Mouse (Mus musculus) cerebellum, postnatal 14 days (tissue): ENCODE results near the gene Gm10097.

Source experiments
- DNase-seq, 2 experiments: peaks; one replicate each; pipeline ENCODE4 v3.0.0; 2021; ENCODE audit warnings: mixed read lengths in 2 of 2

Gene Gm10097

DNA sequence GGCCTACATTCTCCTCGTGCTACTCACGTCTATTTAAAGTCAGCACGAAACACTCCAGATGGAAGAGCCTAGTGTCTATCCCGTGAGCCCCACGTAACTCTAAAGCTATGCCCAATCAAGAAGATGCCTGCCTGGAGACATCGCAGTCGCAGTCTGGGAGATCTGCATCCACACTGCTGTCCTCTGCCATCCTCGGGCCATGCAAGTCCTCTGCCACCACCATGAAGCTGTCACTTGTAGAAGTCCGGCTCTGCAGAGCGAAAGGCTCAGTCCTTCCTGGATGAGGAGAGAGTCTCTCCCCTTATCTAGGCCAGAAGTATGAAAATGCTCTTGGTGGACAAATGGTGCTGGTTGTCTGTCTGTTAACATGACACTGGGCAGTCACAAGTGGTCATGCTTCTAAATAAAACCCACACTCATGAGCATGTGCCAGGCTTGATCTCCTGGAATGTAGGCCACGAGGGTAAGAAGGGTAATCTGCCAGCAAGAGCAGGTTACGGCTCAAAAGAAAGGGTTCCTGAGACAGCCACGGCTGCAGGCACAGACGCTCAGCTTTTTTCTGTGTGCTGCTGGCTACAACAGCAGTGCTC lies at the start of gene Gm10097:
TSS of gene Gm10097 (plus strand) at position 517 of the 590 bp plus-strand sequence.
- DNase-seq: peak in 1 of 2 experiments; percentile 33

DNA sequence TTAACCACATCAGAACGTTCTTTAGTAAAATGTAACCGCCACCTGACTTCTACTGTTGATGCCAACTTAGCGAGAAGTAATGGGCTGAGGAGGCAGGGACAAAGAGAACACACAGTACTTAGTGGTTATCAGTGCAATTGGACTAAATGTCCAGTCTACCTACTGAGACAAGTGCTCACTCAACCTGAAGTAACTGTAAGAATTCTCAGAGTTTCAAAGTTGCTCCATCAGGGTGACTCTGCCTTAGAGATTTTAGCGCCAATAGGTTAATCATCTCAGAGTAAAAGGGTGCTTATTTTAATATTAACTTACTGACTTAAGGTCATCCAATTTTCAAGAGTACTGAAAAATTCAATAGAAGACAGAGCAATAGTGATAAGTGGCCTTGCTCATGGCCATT lies 43.1 kb upstream of the Gm10097 start:
- DNase-seq: no peak

DNA sequence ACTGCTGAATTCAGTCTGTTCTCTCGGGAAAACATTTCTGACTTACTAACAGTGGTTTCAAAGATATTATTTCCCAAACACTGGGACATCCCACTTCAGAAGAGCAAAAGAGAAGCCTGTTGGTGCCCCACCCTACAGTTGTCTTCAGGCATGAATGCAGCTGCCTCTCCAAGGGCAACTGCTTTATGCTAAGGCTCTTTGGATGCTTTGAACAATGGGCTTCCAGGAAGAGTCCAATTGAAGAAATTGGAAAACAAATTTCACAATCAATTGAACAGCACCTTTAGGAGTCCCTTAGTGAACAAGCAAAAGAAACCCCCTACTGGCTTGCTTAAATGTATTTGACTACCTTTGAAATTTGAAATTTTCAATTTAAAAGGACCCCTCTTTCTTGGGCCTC lies 41.8 kb upstream of the Gm10097 start:
- DNase-seq: no peak

DNA sequence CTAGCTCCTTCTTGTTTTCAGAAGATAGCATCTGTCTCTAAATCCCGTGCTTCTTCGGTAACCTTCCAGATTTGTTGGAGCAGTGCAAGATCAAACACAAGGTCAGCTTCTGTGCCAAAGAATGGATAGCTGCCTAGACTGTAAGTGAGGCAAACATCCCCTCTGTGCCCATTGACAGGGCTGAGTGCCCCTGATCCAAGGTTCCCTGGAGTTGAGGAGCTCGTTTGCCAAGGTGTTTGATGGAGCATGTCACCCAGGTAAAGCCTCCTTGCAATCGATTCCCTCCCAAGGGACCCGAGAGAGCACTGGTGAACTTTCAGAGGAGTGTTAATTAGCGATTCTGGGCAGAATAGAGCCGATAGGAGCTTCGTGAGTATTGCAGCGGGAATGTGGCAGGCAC lies 40.7 kb upstream of the Gm10097 start:
- no peak for DNase-seq

DNA sequence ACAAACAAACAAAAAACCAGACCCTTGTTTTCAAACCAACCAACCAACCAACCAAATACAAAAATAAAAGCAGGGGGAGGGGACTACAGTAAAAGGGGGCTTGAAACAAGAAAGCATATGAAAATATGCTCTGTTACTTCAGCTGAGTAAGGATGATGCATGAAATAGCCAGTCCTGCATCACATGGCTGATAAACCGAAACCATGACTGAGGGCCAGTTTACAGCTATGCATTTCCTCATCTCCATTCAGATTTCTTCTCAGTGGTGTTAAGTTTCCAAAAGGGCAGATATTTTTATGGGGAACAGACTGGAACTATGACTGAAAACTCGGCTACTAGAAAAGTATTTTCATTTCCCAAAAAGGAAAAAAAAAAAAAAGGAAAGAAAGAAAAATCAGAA lies 39.8 kb upstream of the Gm10097 start:
- DNase-seq: no peak

DNA sequence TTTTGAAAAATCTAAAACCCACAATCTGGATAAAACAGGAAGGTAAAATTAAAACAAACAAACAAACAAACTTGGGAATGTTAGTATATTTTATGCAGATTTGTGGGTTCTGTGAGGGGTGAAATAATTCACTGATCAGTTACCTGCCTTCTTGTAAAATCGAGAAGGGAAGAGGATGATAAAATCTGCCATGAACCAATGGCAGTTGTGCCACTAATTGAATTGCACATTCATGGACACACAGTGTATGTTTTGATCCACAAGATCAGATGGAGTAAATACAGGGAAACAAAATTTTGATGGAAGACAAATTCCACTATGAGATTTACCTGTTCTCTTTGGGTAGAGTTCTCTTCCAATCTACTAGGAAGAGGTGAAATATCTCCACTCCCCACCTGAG lies 39.1 kb upstream of the Gm10097 start:
- no peak for DNase-seq

DNA sequence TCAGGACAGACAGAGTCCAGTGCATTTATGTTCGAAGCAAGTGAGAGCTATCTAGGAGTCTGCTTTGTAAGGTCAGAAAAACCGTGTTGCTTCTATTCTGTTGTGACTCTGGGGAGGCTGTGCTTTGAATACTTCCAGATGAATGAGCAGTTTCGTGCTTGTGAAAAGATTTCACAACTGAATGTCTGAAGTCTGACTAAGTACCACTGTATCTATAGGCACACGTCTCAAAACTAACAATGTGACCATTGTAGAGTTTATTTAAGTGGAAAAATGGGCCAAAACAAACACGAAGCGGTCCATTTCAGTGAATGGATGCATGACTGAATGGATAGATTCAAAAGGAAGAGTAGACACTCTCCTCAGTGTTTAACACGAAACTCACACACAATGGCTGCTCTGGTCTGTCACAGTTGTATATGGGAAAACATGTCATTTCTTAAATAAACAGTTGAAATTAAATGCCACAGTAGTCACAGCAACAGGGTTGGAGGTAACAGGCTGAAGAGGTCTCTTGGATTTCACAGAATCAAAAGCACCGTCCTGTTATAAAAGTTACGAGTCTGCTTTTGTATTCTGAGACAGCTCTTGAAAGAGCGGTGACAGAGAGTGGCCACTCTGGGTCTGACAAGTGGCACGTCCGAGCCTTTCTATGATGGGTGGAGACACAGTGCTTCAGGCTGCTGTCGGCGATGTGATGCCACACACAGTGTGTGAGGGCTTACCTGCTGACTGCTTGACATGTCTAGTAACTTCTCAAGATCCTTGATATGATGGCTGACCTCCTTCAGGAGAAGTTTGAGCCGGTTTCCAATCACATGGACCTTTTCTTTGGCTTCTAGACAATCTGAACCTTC lies 36.6 kb upstream of the Gm10097 start:
- DNase-seq: no peak

DNA sequence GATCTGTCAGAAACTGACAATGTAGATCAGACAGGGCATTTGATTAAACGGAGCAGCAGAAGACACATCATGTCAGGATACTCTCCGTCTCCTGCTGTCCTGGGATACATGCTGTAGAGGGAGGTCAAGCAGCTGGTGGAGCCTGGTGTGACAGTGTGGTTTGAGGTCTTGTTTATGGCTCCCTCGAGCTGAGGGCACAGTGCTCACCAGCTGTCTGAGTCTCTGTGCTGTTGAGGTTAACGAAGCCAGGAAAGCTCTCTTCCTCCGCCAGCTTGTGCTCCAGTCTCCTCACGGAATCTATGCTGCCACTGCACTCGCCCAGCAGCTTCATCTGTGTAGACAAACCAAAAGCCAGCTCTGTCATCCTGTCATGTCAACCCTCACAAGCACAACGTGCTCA lies 27.7 kb upstream of the Gm10097 start:
- no peak for DNase-seq

DNA sequence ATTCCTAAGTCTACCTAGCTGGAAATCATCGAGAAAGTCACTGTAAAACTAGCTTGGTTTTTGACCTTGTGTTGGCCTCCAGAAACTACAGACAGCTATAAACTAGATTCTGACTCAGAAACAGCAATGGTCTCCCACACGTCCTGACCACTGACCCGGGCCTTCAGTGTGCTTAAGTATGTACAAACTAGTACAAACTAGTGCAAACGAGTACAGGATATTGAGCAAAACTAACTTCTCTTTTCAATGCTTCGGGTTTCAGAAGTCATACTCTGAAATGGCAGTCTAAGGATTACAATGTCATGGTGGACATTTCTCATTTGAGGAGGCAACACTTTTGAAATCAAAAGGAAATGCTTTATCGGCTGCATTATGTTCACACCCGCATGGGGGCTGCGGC lies 24.5 kb upstream of the Gm10097 start:
- DNase-seq: no peak

DNA sequence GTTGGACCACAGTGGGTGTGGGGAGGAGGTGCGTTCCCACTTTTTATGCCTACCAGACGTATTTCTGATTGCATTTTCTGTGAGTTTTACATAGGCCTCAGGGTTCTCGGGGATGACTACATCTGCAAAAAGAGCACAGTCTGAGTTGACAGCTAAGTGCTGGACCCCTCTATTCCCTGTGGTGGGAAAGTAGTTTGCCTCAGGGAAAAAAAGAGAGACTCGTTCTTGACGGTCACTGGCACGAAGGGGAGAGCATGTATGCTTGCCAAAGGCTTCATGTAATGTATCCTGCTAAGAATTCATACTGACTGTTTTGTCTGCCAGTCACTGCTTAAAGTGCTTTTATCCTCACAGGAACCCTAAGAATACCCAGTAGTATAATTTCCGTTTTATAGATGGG lies 23.8 kb upstream of the Gm10097 start:
- DNase-seq: no peak

DNA sequence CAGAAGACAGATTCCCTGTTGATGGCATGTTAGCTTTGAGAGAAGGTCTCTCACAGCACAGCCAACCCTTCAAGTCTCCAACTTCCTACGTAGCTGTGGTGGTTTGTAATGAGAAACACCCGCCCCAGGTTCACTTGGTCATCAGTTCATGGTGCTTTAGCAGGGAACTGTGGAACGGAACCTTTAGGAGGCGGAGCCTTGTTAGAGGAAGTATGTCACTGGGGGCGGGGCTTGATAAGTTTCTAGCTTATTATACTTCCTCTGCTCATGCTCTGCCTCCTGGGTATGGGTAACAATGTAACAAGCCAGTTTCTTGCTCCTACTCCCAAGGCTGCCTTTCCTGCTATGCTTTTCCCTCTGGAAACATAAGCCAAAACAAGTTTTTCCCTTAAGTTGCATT lies 23.3 kb upstream of the Gm10097 start:
- no peak for DNase-seq

DNA sequence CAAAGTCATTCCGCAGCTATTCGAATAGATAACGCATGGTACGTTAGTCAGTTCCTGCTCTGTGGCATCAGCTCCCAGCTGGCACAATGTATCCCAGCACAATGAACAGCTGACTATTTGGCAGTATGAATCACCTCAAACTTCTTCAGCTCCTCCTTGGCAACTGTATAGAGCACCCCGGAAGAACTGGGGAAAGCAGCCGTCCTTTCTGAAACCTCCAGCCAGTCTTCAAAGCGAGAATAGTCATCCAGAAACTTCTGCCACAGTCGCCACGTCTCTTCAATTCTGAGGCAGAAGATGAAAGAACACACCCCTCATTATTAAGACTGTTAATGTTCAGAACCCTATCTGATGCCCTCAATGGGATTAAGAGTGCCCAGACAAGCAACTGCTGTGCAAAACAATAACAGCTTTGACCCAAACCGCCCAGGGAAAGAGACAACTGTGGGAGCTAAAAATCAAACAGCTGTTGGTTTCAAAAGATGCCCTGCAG lies 12.7 kb upstream of the Gm10097 start:
- DNase-seq: no peak

DNA sequence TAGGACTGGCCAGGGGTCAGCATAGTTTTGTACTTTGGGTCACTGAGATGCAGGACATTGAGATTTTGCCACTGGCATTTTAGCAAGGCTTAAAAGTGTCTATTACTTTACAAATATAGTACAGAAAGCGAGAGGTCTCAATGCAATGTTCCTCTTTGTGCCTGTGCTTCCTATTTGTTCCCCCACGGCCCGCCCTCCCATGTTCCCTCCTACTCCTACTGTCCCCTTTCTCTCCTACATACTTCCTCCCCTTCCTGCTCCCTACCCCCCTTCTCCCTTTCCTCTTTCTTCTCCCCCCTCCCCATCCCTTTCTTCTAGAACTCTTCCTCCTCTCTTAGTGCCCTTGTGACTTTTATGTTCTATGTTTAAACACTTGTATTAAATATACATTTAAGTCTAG lies 12.1 kb upstream of the Gm10097 start:
- no peak for DNase-seq

DNA sequence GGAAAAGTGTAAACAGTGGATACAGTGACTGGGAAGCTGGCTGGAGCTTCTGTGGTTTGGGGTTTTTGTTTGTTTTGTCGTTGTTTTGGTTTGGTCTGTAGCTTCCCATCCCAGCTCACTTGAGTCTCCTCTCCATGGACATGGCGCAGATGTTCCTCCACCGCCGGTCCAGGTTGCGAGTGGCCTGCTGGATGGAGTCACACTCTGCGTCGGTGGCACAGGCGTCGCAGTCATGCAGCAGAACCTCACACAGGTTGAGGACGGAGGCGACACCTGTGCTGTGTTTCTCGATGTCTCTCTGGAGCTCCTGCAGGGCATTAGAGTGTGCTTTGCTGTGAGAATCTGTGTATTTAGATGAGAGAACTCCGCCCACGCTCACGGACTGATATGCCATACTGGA lies 11.3 kb upstream of the Gm10097 start:
- DNase-seq: no peak

DNA sequence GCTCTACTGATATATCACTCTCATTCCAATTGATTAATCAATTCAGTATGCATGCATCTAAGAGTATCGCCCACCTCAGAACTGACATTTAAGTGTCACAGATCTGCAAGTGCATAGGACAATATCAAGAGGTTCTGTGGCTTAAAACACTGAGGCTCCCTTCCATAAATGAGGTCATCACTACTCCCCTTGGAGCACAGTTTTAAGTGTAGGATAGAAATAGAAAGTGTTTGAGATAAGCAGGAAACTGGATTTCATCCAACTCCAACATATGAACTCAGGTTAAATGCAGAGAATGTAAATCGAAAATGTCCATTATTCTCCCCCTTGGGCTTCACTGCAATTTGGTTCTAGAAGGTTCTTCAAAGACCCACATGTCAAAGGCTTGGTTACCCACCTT lies 10.1 kb upstream of the Gm10097 start:
- DNase-seq: no peak

DNA sequence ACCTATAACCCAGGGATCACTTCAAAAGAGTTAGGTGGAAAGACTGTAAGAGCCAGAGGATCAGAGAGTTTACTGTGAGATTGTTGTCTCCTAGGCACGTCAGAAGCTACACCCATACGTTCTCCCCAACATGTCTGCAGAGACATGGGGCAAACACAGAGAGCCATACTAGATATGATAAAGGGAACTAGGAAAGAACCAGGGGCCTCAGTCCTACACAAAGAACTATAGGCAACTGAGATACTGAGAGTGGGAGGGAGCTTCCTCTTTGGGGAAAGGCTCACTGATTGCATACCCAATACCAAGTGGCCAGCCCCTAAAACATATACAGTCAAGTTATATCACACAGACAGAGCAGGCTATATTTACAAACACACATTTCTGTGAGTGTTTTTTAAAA lies 9.0 kb upstream of the Gm10097 start:
- no peak for DNase-seq

DNA sequence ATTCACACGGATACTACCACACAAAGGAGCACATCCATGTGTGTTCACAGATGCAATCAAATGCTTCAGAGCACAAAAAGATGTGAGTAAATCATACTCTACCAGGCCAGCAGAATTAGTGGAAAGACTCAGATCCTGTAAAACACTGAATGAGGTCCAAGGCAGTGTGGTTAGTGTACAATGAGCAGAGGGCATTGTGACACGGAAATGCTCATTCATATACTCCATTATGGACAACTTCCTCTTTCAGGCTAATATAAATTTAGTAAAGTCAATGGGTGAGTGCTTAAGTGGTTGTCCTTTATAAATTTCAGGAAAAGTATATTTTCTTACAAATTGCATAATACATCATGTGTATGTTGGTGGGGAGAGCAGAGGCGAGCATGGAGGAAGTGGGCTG lies 1.9 kb upstream of the Gm10097 start:
- no peak for DNase-seq

DNA sequence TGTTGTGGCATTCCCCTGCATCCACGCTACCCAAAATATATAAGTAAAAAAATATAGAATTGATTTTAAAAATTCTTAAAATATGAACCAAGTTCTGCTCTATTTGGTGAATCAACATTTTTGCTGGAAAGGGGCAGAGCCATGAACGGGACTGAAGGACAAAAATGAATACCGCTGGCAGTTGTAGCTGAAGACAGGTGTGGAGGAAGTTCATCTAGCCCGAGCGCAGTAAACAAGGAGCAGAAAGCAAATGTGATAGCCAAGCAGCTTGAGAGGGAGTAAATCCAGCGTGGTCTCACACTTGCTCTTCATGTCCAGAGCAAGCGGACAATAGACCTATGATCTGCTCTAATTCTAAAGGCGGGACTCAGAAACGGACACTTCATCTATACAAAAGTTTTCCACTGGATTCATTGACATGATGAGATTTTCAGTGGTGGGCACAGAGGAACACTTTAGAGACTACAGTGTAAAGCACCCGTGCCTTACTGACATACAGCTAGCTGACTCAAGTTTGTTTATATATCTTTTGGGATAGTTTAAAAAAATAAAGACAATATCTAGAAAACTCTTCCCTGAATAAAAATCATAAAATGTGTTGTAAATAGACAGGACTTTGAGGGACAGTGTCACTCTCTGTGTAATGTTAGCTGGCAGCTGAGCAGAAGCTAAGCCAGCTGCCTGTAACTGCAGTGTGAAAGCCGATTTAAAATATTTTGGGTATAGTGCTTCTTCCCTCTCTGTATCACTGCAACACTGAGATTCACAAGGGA lies 1.4 kb downstream of the Gm10097 start:
- DNase-seq: no peak

DNA sequence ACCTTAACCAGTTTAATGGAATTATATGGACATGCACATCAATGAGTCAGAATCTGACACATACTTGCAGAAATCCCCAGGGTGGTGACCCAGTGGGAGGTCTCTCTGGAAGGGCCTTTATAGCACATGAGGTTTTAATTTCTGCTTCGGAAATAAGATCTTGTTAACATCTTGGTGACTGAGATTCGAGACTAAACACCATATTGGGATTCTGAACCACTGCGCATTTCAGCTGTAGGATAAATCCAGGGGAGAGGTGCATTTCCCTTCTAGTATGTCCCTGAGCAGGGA lies 1.9 kb downstream of the Gm10097 start:
- no peak for DNase-seq

DNA sequence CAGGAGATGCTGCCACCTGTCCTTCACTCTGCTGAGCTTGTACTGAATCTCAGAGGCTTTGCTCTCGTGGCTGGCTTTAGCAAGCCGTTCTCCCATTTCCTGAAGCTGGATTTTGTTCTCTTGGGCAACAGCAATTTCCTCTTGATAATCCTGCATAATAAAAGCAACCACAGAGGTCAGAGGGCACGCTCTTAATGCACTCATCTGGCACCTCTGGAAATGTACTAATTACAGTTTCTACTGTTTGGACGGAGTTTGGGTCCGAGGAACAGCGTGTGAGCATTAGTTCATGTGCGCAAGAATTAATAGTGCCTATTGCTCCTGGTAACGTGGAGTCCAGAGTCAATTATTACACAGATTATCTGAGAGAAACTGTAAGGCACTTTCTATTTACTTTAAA lies 3.1 kb downstream of the Gm10097 start:
- no peak for DNase-seq

DNA sequence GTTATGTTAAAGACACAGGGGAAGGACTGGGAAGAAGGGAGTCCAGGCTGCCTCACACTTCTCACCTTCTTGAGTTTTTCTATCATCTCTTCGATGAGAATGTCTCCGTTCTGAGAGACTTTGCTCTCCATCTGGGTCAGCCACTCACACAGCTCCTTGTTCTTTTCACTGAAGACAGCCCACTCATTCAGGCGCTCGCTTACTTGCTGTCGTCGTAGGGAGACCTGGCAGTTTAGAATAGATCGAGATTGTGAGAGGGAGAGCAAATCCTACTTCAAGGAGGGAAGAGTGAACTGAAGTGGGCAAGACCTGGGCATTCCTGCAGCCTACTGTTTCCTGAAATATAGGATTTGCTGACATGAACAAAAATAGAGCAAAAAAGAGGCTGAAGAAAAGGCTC lies 6.7 kb downstream of the Gm10097 start:
- DNase-seq: no peak

DNA sequence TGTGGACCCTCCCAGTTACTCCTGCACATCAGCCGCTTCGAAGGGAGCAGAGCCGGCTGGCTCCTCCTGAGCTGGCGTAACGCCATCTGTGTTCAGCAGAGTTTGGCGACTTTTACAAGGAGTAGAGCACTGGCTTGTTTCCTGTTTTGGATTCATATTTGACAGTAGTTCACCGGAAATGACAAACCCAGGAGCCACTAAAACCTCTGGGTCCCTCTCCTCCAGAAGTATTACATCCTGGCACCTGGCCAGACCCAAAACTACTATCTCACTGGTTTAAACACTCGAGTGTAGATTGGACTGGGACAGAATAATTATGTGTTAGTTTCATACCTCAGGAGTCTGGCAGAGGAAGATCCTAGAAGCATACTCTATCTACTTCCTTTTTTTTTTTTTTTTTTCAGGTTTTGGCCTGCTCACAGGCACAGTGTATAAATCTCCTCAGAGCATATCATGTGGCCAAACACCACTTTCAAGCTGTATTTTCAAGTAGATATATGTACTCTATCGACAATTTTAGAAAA lies 11.0 kb downstream of the Gm10097 start:
- peak; percentile 38 to 54 for DNase-seq

DNA sequence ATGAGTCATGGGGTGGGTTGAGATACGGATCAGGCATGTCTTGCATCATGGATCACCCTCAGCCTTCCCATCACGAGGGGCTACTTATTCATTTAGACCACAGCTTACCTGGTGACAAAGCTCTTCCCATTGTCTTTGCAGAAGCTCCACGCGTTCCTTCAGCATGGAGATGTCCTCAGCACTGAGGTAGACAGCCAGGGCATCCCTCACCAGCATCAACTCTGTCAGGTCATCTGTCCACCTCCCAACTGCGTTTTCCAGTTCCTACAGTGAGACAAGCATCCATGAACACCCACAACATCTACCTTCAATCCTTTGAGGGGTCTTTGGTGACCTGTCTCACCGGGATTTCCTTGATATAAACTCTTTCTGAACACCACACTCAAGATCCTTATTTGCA lies 14.7 kb downstream of the Gm10097 start:
- DNase-seq: no peak

DNA sequence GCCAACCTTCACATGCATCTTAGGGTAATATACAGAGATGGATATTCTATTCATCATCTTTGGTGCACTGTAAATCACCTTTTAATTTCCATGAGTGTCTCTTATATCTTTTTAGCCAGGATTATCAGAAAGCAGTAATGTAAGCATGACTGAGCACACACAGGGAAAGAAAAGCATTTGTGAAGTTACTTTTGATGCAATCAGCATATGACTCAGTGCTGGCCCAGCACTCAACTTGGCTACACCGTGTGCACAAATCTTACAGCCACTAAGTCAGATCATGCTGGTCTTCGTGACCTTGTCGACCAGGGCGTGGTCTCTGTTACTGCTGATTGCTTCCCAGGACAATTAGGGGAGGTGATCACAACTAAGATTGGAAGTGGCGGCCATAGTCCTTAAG lies 16.8 kb downstream of the Gm10097 start:
- DNase-seq: no peak
